Mouse (Mus musculus) bone marrow macrophage, adult 2 months (primary cell): ENCODE measurements around the gene Alpl. TPM values are rescaled to one million over a fixed set of nuclear protein-coding genes. Genes with fewer than 3 reads are reported as not detected.

Source experiments
- H3K27ac ChIP-seq: 2 replicates; pipeline ENCODE4 v1.5.1; 2012; ENCODE audit warnings: low read depth, low read length; ENCODE audit not compliant: insufficient read depth
- H3K4me1 ChIP-seq: 2 replicates; pipeline ENCODE4 v1.6.1; 2012; ENCODE audit warnings: low read length; ENCODE audit not compliant: control insufficient read depth, insufficient read depth
- H3K4me3 ChIP-seq: 2 replicates; pipeline ENCODE4 v1.5.1; 2012; ENCODE audit warnings: mild to moderate bottlenecking, low read length, moderate library complexity; ENCODE audit not compliant: insufficient read depth
- CTCF ChIP-seq: IDR thresholded peaks from 2 replicates; pipeline ENCODE4 v1.5.1; 2012; ENCODE audit warnings: low read depth, mild to moderate bottlenecking, low read length, moderate library complexity
- POLR2A ChIP-seq: IDR thresholded peaks from 2 replicates; pipeline ENCODE4 v1.6.1; 2012; ENCODE audit warnings: mild to moderate bottlenecking, low read depth, low read length, borderline replicate concordance
- polyA plus RNA-seq: library from polyadenylated mRNA; stranded (reverse); fragments of >200 nt; gene quantifications from 2 replicates; pipeline ENCODE4 v1.2.4, GENCODE M21; 2012; ENCODE audit not compliant: missing spikeins, insufficient read depth, insufficient read length

Gene Alpl
- polyA plus RNA-seq, 1 experiment: 0.21 TPM

DNA sequence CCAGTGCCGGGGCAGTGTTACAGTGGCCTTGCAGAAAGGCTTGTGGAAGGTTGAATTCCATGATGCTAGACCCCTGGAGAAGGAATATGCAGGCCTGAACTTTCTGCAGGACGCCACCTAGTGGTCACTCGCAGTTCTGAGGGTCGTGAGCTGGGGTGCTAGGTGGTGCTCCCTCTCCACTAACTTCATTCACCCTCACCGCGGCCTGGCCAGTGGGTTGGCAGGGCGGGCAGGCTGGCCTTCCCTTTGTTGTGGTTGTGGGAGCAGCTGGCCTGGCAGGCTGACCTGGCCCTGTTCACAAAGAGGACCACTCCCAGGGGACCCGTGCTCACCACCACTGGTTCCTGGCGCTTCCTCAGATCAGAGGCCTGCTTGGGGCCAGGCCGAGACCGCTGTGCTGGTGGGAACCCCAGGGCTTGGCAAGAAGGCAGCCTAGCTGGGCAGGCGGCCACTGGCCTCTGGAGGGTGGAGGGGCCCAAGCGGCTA lies 51.7 kb downstream of the Alpl start:
- H3K4me1 ChIP-seq: peaks cover 8% of the 10 kb centered on the region
- H3K27ac ChIP-seq: no peak overlapping the region
- no peak for TF ChIP-seq POLR2A
- peak; percentile 71 for TF ChIP-seq CTCF

DNA sequence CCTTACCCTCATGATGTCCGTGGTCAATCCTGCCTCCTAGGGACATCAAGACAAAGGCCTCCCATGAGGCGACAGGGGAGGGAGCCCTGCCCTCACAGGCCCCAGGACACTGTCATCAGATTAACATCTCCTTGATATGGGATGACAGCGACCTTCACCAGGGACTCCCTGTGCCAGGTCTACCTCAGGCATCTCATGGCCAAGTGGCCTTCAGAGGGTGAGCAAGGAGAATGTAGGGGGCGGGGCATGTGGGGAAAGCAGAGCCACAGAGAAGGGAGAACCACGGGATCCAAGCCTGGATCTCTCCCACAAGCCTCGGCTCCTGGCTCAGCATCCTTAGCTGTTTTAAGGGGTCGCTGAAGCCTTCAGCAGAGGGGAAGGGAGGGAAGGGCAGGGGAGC lies 52.4 kb downstream of the Alpl start:
- Histone ChIP-seq H3K4me1 (peaks cover 8% of the 10 kb centered on the region), H3K27ac (no peak overlapping the region), H3K4me3 (no peak overlapping the region)
- TF ChIP-seq CTCF: no peak
- TF ChIP-seq POLR2A: no peak

More for the DNA sequence above, 51.7 kb downstream of the Alpl start:
- H3K4me3 ChIP-seq: no peak overlapping the region

DNA sequence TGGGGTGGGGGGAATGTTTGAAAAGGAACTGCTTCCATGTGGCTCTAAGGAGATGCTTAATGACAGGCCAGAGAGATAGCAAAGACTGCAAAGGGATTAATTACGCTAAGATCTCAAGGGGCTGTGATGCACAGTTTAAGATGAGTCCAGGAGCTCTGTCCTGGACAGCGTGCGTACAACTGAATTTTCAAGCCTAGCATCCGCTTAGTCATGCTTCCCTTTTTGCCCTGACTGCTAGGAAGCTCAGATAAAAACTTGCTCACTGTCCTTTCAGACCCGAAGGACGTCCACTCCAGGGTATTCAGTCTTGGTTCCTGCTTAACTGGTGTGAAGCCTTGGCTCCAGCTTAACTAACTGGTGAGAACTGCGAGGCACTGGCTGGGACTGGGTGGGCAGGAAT lies 55.8 kb downstream of the Alpl start:
- Histone ChIP-seq H3K4me1 (peaks cover 8% of the 10 kb centered on the region), H3K4me3 (no peak overlapping the region), H3K27ac (no peak overlapping the region)
- TF ChIP-seq CTCF (no peak), POLR2A (no peak)

DNA sequence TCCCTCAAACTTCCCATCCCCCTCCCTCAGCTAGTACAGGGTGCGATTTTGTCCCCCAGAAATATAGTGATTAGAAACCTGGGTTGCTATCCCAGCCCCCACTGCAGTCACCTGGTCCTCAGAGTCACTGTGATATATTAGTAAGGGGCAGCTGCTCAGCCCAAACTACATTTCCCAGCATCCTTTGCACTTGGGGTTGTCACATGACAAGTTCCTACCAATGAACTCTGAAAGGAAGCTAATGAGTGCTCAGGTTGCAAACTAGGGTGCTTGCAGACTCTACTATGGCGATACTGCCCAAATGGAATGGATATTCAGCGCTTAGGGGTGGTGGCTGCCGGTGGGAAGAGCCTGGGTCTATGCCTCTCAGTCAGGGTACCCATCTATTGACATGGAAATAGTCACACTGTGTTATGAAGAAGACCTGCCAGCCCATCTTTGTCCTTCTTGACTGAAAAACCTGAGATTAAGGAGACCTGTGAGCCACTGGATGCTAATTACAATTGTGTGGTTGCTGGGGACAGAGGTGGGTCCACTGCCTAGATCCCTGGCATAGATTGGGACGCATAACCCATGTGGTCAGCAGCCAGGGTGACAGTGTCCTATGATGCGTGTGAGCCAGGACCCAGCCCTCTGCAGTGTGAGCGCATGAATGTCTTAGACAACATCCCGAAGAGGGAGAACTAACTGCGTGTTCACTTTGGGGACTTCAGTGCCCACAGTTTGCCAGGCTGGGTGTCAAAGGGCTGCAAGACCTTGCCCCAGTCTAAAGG lies 56.8 kb downstream of the Alpl start:
- TF ChIP-seq POLR2A (no peak), CTCF (no peak)
- H3K4me3 ChIP-seq: no peak overlapping the region
- peaks cover 8% of the 10 kb centered on the region for H3K4me1 ChIP-seq
- no peak overlapping the region for H3K27ac ChIP-seq

DNA sequence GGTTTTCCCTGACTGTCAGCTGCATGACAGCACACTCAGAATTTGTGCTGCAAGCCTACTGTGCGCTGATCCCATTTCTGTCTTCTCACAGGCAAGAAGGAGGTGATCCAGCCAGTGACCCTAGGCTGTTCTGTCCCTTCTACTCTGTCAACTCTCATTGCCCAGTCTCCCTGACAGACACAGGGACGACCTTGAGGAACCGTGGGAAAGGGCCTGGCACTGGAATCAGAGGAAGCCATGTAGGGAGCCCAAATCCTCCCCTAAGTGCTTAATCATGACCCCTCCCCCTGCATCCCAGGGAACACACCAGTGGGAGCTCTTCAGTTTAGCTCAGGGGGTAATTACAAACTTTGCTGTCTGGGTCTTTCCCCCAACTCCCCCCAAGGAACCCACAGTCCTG lies 58.4 kb downstream of the Alpl start:
- no peak overlapping the region for H3K4me3 ChIP-seq
- no peak overlapping the region for H3K27ac ChIP-seq
- H3K4me1 ChIP-seq: peaks cover 8% of the 10 kb centered on the region
- TF ChIP-seq POLR2A (no peak), CTCF (no peak)

DNA sequence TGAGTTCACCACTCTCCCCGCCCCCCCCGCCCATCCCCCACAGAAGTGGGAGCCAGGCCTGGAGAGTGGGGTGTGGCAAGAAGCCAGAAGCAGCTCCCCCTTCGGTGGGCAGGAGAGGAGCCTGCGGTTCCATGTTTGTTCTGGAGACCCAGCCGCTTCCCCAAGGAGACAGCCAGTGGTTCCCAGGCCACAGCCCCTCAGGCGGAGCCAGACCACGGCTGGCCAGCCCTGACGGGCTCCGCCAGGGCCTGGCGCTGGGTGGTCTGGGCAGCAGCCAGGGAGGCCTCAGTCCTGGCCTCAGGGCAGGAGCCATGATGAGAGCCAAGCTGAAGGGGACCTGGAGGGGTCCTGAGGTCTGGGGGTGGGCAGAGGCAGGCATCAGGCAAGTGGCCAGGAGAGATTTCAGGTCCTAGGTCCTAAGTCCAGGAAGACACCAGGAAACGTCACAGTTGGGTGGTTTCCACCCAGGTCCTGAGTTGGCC lies 59.9 kb downstream of the Alpl start:
- H3K4me3 ChIP-seq: no peak overlapping the region
- H3K27ac ChIP-seq: no peak overlapping the region
- H3K4me1 ChIP-seq: peaks cover 8% of the 10 kb centered on the region

DNA sequence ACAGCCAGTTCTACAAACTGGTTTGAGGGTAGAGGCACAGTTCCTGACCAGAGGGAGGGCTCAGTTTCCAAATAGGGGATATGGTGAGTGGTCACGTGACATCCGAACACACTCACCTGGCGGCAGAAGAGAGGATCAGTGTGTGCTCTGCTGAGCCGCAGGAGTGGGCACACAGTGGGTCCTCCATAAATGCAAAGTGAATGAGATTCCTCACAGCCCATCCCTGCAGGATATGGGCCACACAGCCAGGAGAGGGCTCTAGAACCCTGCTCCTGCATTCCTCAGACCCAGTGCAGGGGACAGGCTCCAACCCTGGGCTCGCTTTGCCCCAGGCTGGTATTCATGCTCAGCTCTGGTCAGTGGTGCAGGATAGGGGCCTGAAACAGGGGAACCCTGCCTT lies 62.7 kb downstream of the Alpl start:
- no peaks in the 10 kb centered on the region for H3K4me1 ChIP-seq
- no peak overlapping the region for H3K4me3 ChIP-seq
- H3K27ac ChIP-seq: no peak overlapping the region
- no peak for TF ChIP-seq CTCF
- TF ChIP-seq POLR2A: no peak

More for the DNA sequence above, 59.9 kb downstream of the Alpl start:
- TF ChIP-seq CTCF (no peak), POLR2A (no peak)

DNA sequence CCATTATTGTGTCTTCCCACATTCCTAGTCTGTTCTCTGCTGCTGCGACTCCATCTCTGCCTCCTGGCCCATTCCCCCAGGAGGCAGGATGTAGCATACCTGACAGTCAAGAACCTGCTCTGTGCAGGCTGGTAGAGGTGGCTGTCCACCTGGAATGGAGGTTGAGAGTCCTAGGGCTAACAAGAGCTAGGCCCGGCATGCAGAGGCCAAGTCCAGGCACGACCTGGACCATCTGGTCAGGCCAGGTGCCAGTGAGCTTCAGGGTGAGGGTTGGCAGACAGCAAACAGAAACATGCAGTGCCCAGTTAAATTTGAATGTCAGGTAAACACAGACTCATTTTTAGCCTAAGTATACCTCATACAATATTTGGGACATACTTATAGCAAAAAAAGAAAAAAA lies 63.2 kb downstream of the Alpl start:
- H3K4me3 ChIP-seq: no peak overlapping the region
- H3K27ac ChIP-seq: no peak overlapping the region
- H3K4me1 ChIP-seq: no peaks in the 10 kb centered on the region
- TF ChIP-seq POLR2A: no peak
- no peak for TF ChIP-seq CTCF

DNA sequence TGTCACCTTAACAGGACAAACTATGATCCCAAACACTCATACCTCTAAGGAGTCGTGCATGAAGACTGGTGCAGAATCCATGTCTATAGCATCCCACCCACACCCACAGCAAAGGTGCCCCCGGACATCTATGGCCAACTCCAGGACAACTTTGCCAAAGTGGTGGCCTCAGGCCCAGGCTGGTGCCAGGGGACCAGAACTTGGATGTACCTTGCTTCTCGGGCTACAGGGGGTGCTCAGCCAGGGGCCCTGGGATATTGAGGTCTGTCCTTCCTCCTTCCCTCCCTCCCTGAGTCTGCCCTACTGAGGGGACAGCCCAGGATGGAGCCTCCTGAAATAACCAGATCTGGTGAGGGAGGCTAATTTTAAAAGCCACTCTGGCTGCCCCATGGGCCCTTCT lies 63.8 kb downstream of the Alpl start:
- H3K4me3 ChIP-seq: no peak overlapping the region
- TF ChIP-seq POLR2A: no peak
- no peak for TF ChIP-seq CTCF

DNA sequence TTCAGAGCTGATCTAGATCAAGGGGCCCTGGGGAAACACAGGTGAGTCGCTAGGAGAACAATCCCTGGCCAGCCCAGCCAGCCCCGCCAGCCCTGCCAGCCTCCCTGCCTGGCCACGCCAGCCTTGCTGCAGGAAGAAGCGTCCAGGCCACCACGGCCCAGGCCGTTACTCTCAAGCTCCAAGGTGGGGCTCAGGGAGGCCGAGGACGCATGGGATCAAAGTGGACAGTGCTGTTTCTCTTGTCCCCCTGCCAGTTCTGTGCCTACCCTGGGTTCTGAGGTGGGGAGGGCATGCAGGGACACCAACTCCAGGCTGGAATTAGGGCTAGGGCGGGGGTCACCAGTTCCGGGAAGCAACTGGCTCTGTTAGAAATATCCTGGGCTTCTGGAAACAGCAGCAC lies 64.3 kb downstream of the Alpl start:
- Histone ChIP-seq H3K4me1 (no peaks in the 10 kb centered on the region), H3K4me3 (no peak overlapping the region), H3K27ac (no peak overlapping the region)
- TF ChIP-seq CTCF (no peak), POLR2A (no peak)

More for the DNA sequence above, 63.8 kb downstream of the Alpl start:
- H3K4me1 ChIP-seq: no peaks in the 10 kb centered on the region
- H3K27ac ChIP-seq: no peak overlapping the region

DNA sequence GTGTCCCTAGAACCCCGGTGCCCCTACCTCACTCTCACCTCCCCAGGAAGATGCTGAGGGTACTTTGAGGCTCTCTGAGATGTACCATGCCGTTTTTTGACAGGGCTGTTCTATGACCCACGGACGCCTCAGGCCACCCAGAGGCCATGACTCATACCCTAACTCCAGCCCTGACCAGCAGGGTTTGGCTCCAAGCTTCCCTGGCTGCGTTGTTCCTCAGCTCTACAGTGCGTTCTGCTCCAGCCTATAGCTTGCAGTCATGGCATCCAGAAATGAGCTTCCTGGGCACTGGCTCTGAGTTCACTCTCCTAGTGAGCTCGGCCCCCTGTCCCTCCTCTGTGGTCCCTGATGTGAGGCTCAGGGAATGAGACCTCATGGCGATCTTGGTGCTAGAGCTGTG lies 65.4 kb downstream of the Alpl start:
- Histone ChIP-seq H3K4me1 (no peaks in the 10 kb centered on the region), H3K4me3 (no peak overlapping the region), H3K27ac (no peak overlapping the region)
- TF ChIP-seq POLR2A (no peak), CTCF (no peak)
